Mouse (Mus musculus) adrenal gland, adult (tissue): ENCODE results near the gene Tnik.
A peak's percentile ranks its signal among the peaks of the same experiment; 100 is the strongest.

Source experiments
- DNase-seq, 2 experiments: peaks; one replicate each; pipeline ENCODE4 v3.0.0; 2022 to 2023; ENCODE audit warnings: low spot score in 1 of 2; ENCODE audit not compliant: inconsistent age in 2 of 2

Gene Tnik

GRCm38 (mm10) chr3:28263948-28264840 lies 1.2 kb downstream of the Tnik start:
- peak; percentile 34 to 83 for DNase-seq

- no peak for DNase-seq
Measured at GRCm38 (mm10) chr3:28264841-28265150, 1.8 kb downstream of the Tnik start.

- DNase-seq: peak in 1 of 2 experiments; percentile 49
Measured at GRCm38 (mm10) chr3:28265183-28265582, 2.2 kb downstream of the Tnik start.

- no peak for DNase-seq
Measured at GRCm38 (mm10) chr3:28265656-28266055, 2.6 kb downstream of the Tnik start.

GRCm38 (mm10) chr3:28267211-28267610 lies 4.2 kb downstream of the Tnik start:
- DNase-seq: no peak

- no peak for DNase-seq
Measured at GRCm38 (mm10) chr3:28269716-28270115, 6.7 kb downstream of the Tnik start.

- DNase-seq: no peak
Measured at GRCm38 (mm10) chr3:28271884-28272283, 8.9 kb downstream of the Tnik start.

- DNase-seq: no peak
Measured at GRCm38 (mm10) chr3:28274763-28275162, 11.7 kb downstream of the Tnik start.

GRCm38 (mm10) chr3:28289693-28290092 lies 26.7 kb downstream of the Tnik start:
- no peak for DNase-seq

- DNase-seq: peak; percentile 38 to 78
Measured at GRCm38 (mm10) chr3:28301378-28301777, 38.4 kb downstream of the Tnik start.

GRCm38 (mm10) chr3:28303915-28304314 lies 40.9 kb downstream of the Tnik start:
- DNase-seq: no peak

- peak in 1 of 2 experiments; percentile 28 for DNase-seq
Measured at GRCm38 (mm10) chr3:28306852-28307251, 43.8 kb downstream of the Tnik start.

- no peak for DNase-seq
Measured at GRCm38 (mm10) chr3:28314438-28314837, 51.4 kb downstream of the Tnik start.

GRCm38 (mm10) chr3:28317339-28317738 lies 54.3 kb downstream of the Tnik start:
- no peak for DNase-seq

- DNase-seq: no peak
Measured at GRCm38 (mm10) chr3:28321635-28322034, 58.6 kb downstream of the Tnik start.

GRCm38 (mm10) chr3:28325613-28326233 lies 62.7 kb downstream of the Tnik start:
- DNase-seq: no peak

GRCm38 (mm10) chr3:28332316-28332715 lies 69.3 kb downstream of the Tnik start:
- no peak for DNase-seq

- no peak for DNase-seq
Measured at GRCm38 (mm10) chr3:28333869-28334268, 70.9 kb downstream of the Tnik start.

- no peak for DNase-seq
Measured at GRCm38 (mm10) chr3:28334547-28334946, 71.5 kb downstream of the Tnik start.

GRCm38 (mm10) chr3:28340071-28340470 lies 77.1 kb downstream of the Tnik start:
- no peak for DNase-seq

- peak in 1 of 2 experiments; percentile 65 for DNase-seq
Measured at GRCm38 (mm10) chr3:28343204-28343603, 80.2 kb downstream of the Tnik start.

- DNase-seq: peak in 1 of 2 experiments; percentile 79
Measured at GRCm38 (mm10) chr3:28343661-28344060, 80.6 kb downstream of the Tnik start.
